Mouse (Mus musculus) midbrain, embryonic 15.5 days (tissue): ENCODE results near the gene Hnrnpab. TPM values are rescaled to one million over a fixed set of nuclear protein-coding genes. Genes with fewer than 3 reads are reported as not detected.
"Not testable (repeated sequence)": the region's sequence is repeated elsewhere in the genome, so short reads cannot be mapped to it uniquely, and the experiment has no call there.

Source experiments
- ATAC-seq: fragments of 200-750 bp; cut with Nextera tagmentation; replicated peaks from 2 replicates; pipeline ENCODE4 v1.8.0; 2017; ENCODE audit warnings: moderate TSS enrichment
- H3K27ac ChIP-seq: fragments of 300-500 bp; sonication (generic); 2 replicates; pipeline ENCODE4 v1.5.1; 2015; ENCODE audit warnings: mild to moderate bottlenecking, inconsistent platforms
- H3K27me3 ChIP-seq: fragments of 300-500 bp; sonication (generic); replicated peaks from 2 replicates; pipeline ENCODE4 v1.6.1; 2015; ENCODE audit warnings: inconsistent platforms
- H3K36me3 ChIP-seq: fragments of 300-500 bp; sonication (generic); replicated peaks from 2 replicates; pipeline ENCODE4 v1.6.1; 2015; ENCODE audit warnings: inconsistent platforms
- H3K4me1 ChIP-seq: fragments of 300-500 bp; sonication (generic); 2 replicates; pipeline ENCODE4 v1.6.1; 2015; ENCODE audit warnings: inconsistent platforms
- H3K4me2 ChIP-seq: fragments of 300-500 bp; sonication (generic); 2 replicates; pipeline ENCODE4 v1.6.1; 2015; ENCODE audit warnings: inconsistent platforms, mild to moderate bottlenecking, moderate library complexity
- H3K4me3 ChIP-seq: fragments of 300-500 bp; sonication (generic); 2 replicates; pipeline ENCODE4 v1.5.1; 2015; ENCODE audit warnings: mild to moderate bottlenecking, inconsistent platforms
- H3K9ac ChIP-seq: fragments of 300-500 bp; sonication (generic); 2 replicates; pipeline ENCODE4 v1.6.1; 2015; ENCODE audit warnings: mild to moderate bottlenecking, inconsistent platforms
- H3K9me3 ChIP-seq: fragments of 300-500 bp; sonication (generic); 2 replicates; pipeline ENCODE4 v1.6.1; 2016; ENCODE audit warnings: inconsistent platforms
- WGBS: fragments of 180-500 bp; shearing (Covaris S2); methylation state at CpG from one replicate; pipeline ENCODE4 v1.1.7; 2015; ENCODE audit warnings: mixed read lengths; 5-methylcytosine and 5-hydroxymethylcytosine counted together
- polyA plus RNA-seq: library from polyadenylated mRNA; unstranded; fragments of >200 nt; fragmentation: Nextera tagmentation; extraction: Ambion mirVana; gene quantifications from 2 replicates; pipeline ENCODE4 v1.2.1, GENCODE M21; 2015

Hnrnpab gene
- polyA plus RNA-seq, 1 experiment from 2014 or later, result 353 TPM

GRCm38 (mm10) chr11:51616113-51616512 is 9.5 kb upstream of the Hnrnpab start:
- ATAC-seq, H3K27me3 ChIP-seq, H3K9me3 ChIP-seq, H3K36me3 ChIP-seq, H3K27ac ChIP-seq: not testable (repeated sequence)
- Histone ChIP-seq H3K9ac (0 out of 2 replicates have a peak overlapping the region, but pooled peaks have one; percentile 52), H3K4me3 (peak overlapping the region; percentile 36; the same call in 1 of the 2 replicates), H3K4me1 (peaks cover 24% of the 10 kb centered on the region), H3K4me2 (peak overlapping the region; percentile 67; the same call in 1 of the 2 replicates)
- 91% methylated on average over 7 of the region's 7 CpGs for WGBS

DNA sequence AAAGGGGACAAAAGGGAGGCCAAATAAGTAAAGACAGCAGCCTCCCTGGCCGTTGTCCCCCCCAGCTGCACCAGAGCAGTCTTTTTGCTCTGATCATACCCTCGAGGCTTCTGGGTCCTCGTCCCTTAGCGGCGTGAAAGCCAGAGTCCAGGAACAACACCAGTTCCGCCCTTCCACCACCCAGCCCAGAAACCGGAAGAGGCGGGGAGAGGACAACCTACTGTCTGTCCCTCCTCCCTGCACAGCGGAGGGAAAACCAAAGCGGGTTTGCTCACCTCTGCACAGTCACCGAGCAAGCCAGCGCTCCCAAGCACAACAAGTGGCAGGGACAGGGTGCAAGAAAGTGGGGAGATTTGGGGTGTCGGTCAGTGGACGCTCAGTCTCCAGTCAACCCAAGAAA is 9.0 kb upstream of the Hnrnpab start:
- 3% methylated on average over 13 of the region's 14 CpGs for WGBS
- ATAC-seq, result no peak

DNA sequence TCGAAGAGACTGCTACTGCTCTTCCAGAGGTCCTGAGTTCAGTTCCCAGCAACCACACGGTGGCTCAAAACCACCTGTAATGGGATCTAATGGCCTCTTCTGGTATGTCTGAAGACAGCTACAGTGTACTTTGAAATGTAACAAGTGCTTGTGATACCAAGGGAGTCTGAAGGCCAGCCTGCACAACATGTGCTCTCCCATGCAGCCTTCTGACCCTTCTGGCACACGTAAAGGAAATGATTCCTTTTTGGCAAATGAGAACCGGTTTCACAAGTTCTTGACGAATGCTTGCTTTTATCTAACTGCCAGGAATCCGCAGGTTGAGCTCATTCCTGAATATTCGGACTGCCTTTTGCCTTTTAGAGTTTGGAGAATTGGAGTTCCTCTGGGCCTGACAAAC is 8.5 kb upstream of the Hnrnpab start:
- H3K9me3 ChIP-seq, result no peaks in the 10 kb centered on the region
- 53% methylated on average over 7 of the region's 7 CpGs for WGBS
- peaks cover 14% of the 10 kb centered on the region for H3K4me1 ChIP-seq
- 0 out of 2 replicates have a peak overlapping the region, but pooled peaks have one; percentile 42 for H3K27ac ChIP-seq
- H3K27me3 ChIP-seq, result no peaks in the 10 kb centered on the region
- H3K36me3 ChIP-seq, result no peaks in the 10 kb centered on the region
- H3K4me2 ChIP-seq, result peak overlapping the region; percentile 67
- H3K9ac ChIP-seq, result peak overlapping the region; percentile 52
- peak overlapping the region; percentile 36 for H3K4me3 ChIP-seq
- no peak for ATAC-seq

More for the DNA sequence above, 9.0 kb upstream of the Hnrnpab start:
- H3K4me3 ChIP-seq, result peak overlapping the region; percentile 36
- H3K36me3 ChIP-seq, result no peaks in the 10 kb centered on the region
- H3K27me3 ChIP-seq, result no peaks in the 10 kb centered on the region
- 0 out of 2 replicates have a peak overlapping the region, but pooled peaks have one; percentile 42 for H3K27ac ChIP-seq
- no peaks in the 10 kb centered on the region for H3K9me3 ChIP-seq
- H3K4me1 ChIP-seq, result peaks cover 19% of the 10 kb centered on the region
- peak overlapping the region; percentile 67 for H3K4me2 ChIP-seq
- H3K9ac ChIP-seq, result peak overlapping the region; percentile 52

DNA sequence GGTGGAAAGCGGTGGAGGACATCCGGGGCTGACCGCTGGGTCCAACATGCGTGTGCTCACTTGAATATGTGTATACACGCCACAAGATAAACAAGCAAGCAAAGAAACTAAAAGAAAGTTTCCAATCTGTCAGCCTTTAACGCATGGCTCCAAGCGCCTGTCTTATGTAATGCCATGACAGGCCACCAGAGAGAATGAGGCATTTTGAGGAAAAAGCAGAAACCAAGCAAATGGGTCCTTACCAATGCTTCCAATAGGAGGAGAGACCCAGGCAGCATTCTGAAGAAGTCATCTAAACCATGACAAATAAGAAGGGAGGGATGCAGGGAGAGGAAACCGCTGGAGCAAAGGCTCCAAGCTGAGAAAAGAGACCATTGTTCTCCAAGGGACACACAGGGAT is 7.6 kb upstream of the Hnrnpab start:
- ATAC-seq, result no peak
- Histone ChIP-seq H3K4me3 (no peak overlapping the region), H3K27me3 (no peaks in the 10 kb centered on the region), H3K4me1 (peaks cover 12% of the 10 kb centered on the region), H3K36me3 (no peaks in the 10 kb centered on the region), H3K9ac (no peak overlapping the region), H3K27ac (no peak overlapping the region), H3K4me2 (no peak overlapping the region), H3K9me3 (no peaks in the 10 kb centered on the region)
- WGBS, result 81% methylated on average over 8 of the region's 8 CpGs

GRCm38 (mm10) chr11:51609940-51610339 is 3.3 kb upstream of the Hnrnpab start:
- H3K36me3 ChIP-seq, H3K4me2 ChIP-seq, H3K9me3 ChIP-seq, H3K9ac ChIP-seq, ATAC-seq, H3K27ac ChIP-seq, H3K4me3 ChIP-seq, H3K27me3 ChIP-seq: not testable (repeated sequence)
- peaks cover 13% of the 10 kb centered on the region for H3K4me1 ChIP-seq
- 87% methylated on average over 5 of the region's 5 CpGs for WGBS

- Histone ChIP-seq H3K36me3 (peaks cover 2% of the 10 kb centered on the region; the same call in 1 of the 2 replicates), H3K9me3 (no peaks in the 10 kb centered on the region), H3K4me2 (no peak overlapping the region), H3K27ac (no peak overlapping the region), H3K4me1 (peaks cover 18% of the 10 kb centered on the region), H3K9ac (no peak overlapping the region), H3K27me3 (no peaks in the 10 kb centered on the region), H3K4me3 (no peak overlapping the region)
- no peak for ATAC-seq
- WGBS, result 86% methylated on average over 3 of the region's 3 CpGs
Observed at GRCm38 (mm10) chr11:51609266-51609909, 2.7 kb upstream of the Hnrnpab start.

DNA sequence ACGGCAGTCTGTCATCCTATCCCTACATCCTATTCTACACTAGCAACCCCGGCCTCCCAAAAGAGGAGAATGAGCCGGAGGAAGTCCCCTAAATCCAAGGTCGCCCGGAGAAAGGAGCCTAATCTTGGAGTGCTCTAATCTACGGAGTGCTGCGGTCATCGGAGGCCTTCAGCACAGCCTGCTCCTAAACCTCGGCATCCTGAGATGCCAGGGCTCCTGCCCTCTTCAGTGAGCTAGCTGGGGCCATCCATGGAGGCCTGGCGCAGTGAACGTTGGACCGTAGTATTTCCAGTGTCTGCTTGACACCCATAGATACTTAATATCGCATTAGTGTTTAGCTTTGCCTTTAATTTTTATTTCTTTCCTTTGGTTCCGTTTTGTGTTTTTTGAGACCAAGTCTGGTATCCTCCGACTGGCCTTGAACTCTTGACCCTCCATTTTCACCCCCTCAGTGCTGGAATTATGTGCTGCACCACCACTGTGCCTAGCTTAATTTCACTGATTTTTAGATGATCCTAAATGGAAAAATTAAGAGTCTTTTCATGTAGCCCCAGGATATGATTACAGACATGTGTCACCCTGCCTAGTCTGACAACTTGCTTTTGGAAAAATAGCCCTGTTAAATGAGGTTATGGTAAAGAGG is 570 bp upstream of the Hnrnpab start:
- 10% methylated on average over 15 of the region's 15 CpGs for WGBS
- no peaks in the 10 kb centered on the region for H3K9me3 ChIP-seq
- peak overlapping the region; percentile 75 for H3K9ac ChIP-seq
- H3K36me3 ChIP-seq, result peaks cover 22% of the 10 kb centered on the region
- peak overlapping the region; percentile 68 for H3K4me2 ChIP-seq
- H3K4me1 ChIP-seq, result peaks cover 38% of the 10 kb centered on the region
- peak; percentile 75 for ATAC-seq
- H3K27me3 ChIP-seq, result no peaks in the 10 kb centered on the region
- H3K27ac ChIP-seq, result peak overlapping the region; percentile 97
- H3K4me3 ChIP-seq, result peak overlapping the region; percentile 90

- H3K4me1 ChIP-seq, result peaks cover 38% of the 10 kb centered on the region
- H3K4me2 ChIP-seq, result peak overlapping the region; percentile 71
- H3K36me3 ChIP-seq, result peaks cover 35% of the 10 kb centered on the region
- H3K27ac ChIP-seq, result peak overlapping the region; percentile 97
- H3K4me3 ChIP-seq, result peak overlapping the region; percentile 90
- under 1% methylated on average over 78 of the region's 81 CpGs for WGBS
- peak; percentile 62 for ATAC-seq
- no peaks in the 10 kb centered on the region for H3K9me3 ChIP-seq
- H3K27me3 ChIP-seq, result no peaks in the 10 kb centered on the region
- peak overlapping the region; percentile 99 for H3K9ac ChIP-seq
Observed at GRCm38 (mm10) chr11:51605602-51606446, 823 bp downstream of the Hnrnpab start.

DNA sequence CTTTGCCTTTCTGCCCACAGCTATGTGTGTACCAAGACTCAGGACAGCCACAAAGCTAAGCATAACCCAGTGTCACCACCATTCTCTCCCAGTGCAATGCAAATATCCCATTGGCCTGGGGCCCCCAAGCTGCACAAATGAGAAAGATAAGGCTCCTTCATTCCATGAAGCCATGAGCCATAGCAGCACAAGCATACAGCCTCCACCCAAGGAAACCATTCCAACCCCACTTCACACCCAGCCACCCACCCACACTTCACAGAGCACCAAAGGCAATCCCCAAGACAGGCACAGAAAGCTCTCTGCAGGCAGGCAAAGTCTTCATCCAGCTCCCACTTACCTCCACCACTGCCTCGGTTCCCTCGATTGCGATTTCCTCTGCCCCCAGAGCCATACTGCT is 4.4 kb downstream of the Hnrnpab start:
- no peak overlapping the region for H3K4me2 ChIP-seq
- no peak for ATAC-seq
- no peak overlapping the region for H3K4me3 ChIP-seq
- H3K9ac ChIP-seq, result no peak overlapping the region
- 88% methylated on average over 3 of the region's 3 CpGs for WGBS
- H3K9me3 ChIP-seq, result no peaks in the 10 kb centered on the region
- no peaks in the 10 kb centered on the region for H3K27me3 ChIP-seq
- peaks cover 70% of the 10 kb centered on the region for H3K36me3 ChIP-seq
- peaks cover 33% of the 10 kb centered on the region for H3K4me1 ChIP-seq
- H3K27ac ChIP-seq, result no peak overlapping the region

DNA sequence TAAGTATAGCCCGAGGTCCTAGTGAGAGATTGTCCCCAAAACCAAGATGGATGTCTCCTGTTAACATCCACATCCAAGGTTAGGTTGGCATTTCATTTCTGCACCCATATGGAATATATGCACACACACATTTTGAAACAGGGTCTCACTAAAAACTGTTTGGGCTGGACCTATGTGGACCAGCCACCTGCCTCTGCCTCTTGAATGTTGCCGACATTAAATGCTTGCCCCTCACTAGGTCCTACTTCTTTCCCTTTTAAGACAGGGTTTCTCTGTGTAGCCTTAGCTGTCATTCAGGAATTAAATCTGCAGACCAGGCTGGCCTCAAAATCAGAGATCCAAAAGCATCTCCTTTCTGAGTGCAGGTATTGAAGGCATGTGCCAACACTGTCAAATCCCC is 9.1 kb downstream of the Hnrnpab start:
- no peak for ATAC-seq
- Histone ChIP-seq H3K4me2 (no peak overlapping the region), H3K4me3 (no peak overlapping the region), H3K4me1 (peaks cover 2% of the 10 kb centered on the region), H3K9me3 (no peaks in the 10 kb centered on the region), H3K27me3 (no peaks in the 10 kb centered on the region), H3K27ac (no peak overlapping the region), H3K36me3 (peaks cover 79% of the 10 kb centered on the region), H3K9ac (no peak overlapping the region)
- 77% methylated on average over 2 of the region's 2 CpGs for WGBS

DNA sequence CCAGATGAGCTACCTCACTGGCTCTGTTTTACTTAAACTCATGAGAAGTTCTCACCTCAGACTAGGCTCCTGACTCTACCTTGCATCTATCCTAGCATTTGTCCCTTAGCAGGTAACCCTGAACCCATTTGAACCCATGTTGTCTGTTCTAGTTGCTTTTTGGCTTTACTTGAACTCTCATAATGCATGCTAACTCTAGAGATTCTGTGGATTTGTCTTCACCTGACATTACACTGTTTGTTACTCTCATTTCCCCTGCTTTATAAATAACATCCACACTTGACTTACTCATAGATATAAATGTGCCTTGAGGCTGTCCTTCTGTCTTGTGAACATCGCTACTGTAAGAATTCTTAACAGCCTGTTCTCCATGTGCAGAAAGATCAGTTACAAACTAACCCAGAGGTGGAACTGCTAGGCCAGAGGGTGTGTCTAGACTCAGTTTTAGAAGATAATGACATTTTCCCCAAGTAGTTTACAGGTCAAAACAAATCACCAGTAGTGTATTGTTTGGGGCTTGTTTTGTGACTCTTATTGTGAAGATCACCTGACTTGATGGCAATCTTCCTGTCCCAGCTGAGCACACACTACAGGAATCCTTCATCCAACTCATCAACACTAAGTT is 11.1 kb downstream of the Hnrnpab start:
- Histone ChIP-seq H3K27ac (no peak overlapping the region), H3K4me2 (no peak overlapping the region), H3K27me3 (no peaks in the 10 kb centered on the region), H3K4me1 (no peaks in the 10 kb centered on the region), H3K36me3 (peaks cover 61% of the 10 kb centered on the region), H3K9ac (no peak overlapping the region), H3K9me3 (no peaks in the 10 kb centered on the region), H3K4me3 (no peak overlapping the region)
- 89% methylated on average over 1 of the region's 1 CpGs for WGBS
- no peak for ATAC-seq
